Mouse (Mus musculus): ENCODE results near the gene Vamp9. TPM values are rescaled to one million over a fixed set of nuclear protein-coding genes. Genes with fewer than 3 reads are reported as not detected.

Vamp9 gene
- total and polyA plus RNA-seq, 3 experiments, result not detected

DNA sequence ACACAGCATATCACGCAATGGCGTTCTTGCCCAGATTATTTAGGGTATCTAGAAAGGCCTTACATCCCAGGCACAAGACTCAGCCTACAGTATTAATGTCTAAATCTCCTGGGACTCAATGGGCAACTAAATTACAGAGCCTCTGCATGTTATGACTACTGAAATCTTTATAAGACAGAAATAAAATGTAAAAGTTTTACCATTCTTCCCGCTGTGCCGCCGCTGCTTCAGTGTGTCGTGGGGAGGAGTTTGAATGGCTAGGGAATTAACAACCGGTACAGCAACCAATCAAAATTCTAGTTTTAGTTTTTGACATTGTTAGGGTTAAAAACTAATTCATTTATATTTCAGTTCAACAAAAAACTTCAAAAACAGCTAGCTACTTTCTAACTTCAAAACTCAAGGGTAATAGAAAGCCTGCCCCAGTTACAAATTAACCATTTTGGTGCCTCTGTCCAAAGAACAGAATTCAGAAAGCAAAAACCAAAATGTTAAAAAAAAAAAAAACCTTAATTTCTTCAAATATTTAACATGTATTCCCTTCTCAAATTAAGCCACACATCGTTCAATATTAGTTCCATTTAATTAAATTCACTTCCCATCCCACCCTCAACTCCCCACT, 70.4 kb downstream of the Vamp9 start:
- DNase-seq (ENCODE audit: low spot score) (peak; percentile 14), ATAC-seq (ENCODE audit: extremely low read depth, insufficient number of reproducible peaks, low FRiP score, poor library complexity, severe bottlenecking) (no peak)
- no peak for TF ChIP-seq GATA1 (IDR thresholded peaks at IDR 0.05; ENCODE audit: borderline replicate concordance, low read length)
- no peak for TF ChIP-seq TAL1 (conservative IDR thresholded peaks at IDR 0.05; ENCODE audit: low read depth, low read length)
- no peak for TF ChIP-seq POLR2AphosphoS5 (IDR thresholded peaks at IDR 0.05; ENCODE audit: insufficient replicate concordance, low read depth, low read length)
- TF ChIP-seq GATA2 (IDR thresholded peaks at IDR 0.05; ENCODE audit: borderline replicate concordance, low read depth, low read length), result no peak
- no peak for TF ChIP-seq CTCF (IDR thresholded peaks at IDR 0.05; ENCODE audit: low read depth, low read length)
- Histone ChIP-seq H3K4me1 (ENCODE audit: insufficient read depth, low read depth, low read length) (peaks cover 32% of the 10 kb centered on the region), H3K36me3 (replicated peaks) (peaks cover 31% of the 10 kb centered on the region), H3K9me3 (replicated peaks) (no peaks in the 10 kb centered on the region), H3K4me3 (ENCODE audit: low read depth, low read length) (peak overlapping the region; percentile 89), H3K27me3 (ENCODE audit: insufficient read depth, low read length) (no peaks in the 10 kb centered on the region)

DNA sequence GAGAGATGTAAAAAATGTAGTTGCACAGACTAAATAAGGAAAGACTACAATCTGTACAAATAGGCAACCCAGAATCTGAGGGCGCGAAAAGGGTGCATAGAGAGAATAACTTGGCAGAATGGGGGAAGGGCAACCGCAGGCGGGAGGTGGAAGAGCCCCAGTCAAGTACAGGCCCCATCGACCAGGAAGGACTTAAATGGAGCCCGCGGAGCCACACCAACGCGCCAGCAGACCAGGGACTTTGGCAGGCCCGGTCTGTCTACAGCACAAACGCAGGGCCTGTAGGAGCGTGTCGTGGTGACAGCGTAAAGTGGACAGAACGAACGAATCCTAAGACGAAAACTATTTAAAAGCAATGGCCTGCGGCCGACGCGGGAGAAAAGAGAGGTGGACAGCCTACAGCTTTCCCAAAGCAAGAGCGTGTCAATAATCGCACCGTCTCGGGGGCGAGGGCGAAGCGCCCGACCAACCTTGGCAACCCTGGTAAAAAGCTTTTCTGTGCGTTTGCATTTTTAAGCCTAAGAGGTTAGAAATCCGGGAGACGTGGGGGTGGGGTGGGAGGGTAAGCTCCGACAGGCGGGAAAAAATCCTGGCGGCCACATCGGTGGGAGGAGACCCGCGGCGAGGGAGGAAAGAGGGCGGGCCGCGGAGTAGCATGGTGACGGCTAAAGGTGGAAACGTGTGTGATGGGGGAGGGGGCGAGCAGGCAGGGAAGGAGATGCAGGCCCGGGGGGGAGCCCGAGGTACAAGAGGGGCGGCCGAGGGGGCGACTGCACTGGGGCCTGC, 71.7 kb downstream of the Vamp9 start:
- Histone ChIP-seq H3K36me3 (replicated peaks) (peaks cover 32% of the 10 kb centered on the region), H3K4me3 (ENCODE audit: low read depth, low read length) (peak overlapping the region; percentile 89), H3K9me3 (replicated peaks) (no peaks in the 10 kb centered on the region), H3K4me1 (ENCODE audit: insufficient read depth, low read depth, low read length) (peaks cover 36% of the 10 kb centered on the region), H3K27me3 (ENCODE audit: insufficient read depth, low read length) (no peaks in the 10 kb centered on the region)
- peak; percentile 54 for ATAC-seq (ENCODE audit: extremely low read depth, insufficient number of reproducible peaks, low FRiP score, poor library complexity, severe bottlenecking)
- TF ChIP-seq GATA1 (IDR thresholded peaks at IDR 0.05; ENCODE audit: borderline replicate concordance, low read length) (no peak), POLR2AphosphoS5 (IDR thresholded peaks at IDR 0.05; ENCODE audit: insufficient replicate concordance, low read depth, low read length) (no peak), GATA2 (IDR thresholded peaks at IDR 0.05; ENCODE audit: borderline replicate concordance, low read depth, low read length) (no peak), CTCF (IDR thresholded peaks at IDR 0.05; ENCODE audit: low read depth, low read length) (no peak), TAL1 (conservative IDR thresholded peaks at IDR 0.05; ENCODE audit: low read depth, low read length) (no peak)
- DNase-seq (ENCODE audit: low spot score), result peak; percentile 77

DNA sequence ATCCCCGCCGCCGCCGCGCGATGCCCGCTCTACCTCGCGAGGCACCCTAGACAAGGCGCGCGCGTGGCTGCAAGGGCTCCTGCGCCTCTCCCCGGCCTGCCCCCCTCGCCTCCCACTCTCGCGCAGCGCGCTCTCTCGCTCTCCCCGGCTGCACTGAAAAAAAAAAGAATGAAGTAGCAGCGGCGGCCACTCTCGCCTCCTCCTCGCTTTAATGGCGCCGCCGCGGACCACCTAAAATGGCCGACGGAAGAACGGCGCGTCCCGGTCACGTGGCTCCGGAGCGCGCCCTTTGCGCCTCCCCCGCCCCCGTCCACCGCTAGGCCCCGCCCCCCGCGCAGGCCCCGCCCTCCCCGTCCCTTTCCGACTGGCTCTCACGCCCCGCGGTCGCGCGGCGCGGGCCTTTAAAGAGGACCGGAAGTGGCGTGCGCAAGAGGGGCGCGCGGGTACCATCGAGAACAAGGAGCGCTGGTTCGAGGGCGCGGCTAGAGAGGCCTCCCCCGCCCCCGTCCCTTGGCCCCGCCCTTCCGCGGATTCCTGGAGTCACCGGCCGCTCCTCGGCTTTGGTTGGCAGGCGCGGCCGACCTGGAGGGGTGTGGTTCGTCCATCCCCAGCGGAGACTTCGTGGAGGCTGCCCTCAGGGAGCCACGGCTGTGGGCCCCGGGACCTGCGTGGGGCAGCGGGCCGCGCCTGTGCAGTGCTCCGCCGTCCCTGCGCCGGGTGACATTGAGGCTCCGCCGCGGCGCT, 72.8 kb downstream of the Vamp9 start, which contains the start of the genes Hnrnpd and 4930524J08Rik:
Hnrnpd (minus strand) TSS at position 240 of the 744 bp plus-strand sequence.
4930524J08Rik (plus strand) TSS at position 363 of the 744 bp plus-strand sequence.
- DNase-seq (ENCODE audit: low spot score) (peak; percentile 88), ATAC-seq (ENCODE audit: extremely low read depth, insufficient number of reproducible peaks, low FRiP score, poor library complexity, severe bottlenecking) (peak; percentile 76)
- H3K27me3 ChIP-seq (ENCODE audit: insufficient read depth, low read length), result no peaks in the 10 kb centered on the region
- peaks cover 22% of the 10 kb centered on the region for H3K36me3 ChIP-seq (replicated peaks)
- peaks cover 30% of the 10 kb centered on the region for H3K4me1 ChIP-seq (ENCODE audit: insufficient read depth, low read depth, low read length)
- no peaks in the 10 kb centered on the region for H3K9me3 ChIP-seq (replicated peaks)
- peak within 1 kb of the TSS; percentile 89 for H3K4me3 ChIP-seq (ENCODE audit: low read depth, low read length)
- TF ChIP-seq POLR2AphosphoS5 (IDR thresholded peaks at IDR 0.05; ENCODE audit: insufficient replicate concordance, low read depth, low read length) (no peak), TAL1 (conservative IDR thresholded peaks at IDR 0.05; ENCODE audit: low read depth, low read length) (no peak), GATA1 (IDR thresholded peaks at IDR 0.05; ENCODE audit: borderline replicate concordance, low read length) (no peak), CTCF (IDR thresholded peaks at IDR 0.05; ENCODE audit: low read depth, low read length) (no peak), GATA2 (IDR thresholded peaks at IDR 0.05; ENCODE audit: borderline replicate concordance, low read depth, low read length) (no peak)

DNA sequence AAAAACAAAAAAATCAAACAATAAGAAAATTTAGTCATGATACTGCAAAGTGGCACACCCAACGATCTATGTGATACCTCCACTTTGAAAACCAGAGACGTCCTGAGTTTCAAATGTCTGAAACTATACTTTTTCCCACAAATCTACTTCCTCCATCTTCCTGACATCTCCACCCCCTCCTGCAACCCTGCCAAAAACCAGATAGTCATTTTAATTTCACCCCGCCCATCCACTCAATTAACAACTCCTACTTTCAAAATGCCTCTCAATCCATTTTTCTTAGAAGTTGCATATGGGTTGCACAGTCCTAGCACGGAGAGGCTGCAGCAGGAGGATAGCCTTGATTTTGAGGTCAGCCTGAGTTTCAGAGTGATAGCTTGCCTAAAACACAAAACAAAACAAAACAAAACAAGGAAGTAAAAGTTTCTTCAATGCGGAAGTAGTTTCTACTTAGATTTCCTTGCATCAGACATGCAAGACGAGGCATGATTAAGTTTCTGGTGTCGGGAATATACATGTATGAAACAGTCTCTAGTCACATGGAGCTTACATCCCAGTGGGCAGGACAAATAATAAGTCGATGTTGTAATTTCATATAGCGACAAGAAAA, 77.5 kb downstream of the Vamp9 start:
- Histone ChIP-seq H3K9me3 (replicated peaks) (peaks cover 5% of the 10 kb centered on the region), H3K36me3 (replicated peaks) (peaks cover 5% of the 10 kb centered on the region), H3K27me3 (ENCODE audit: insufficient read depth, low read length) (no peaks in the 10 kb centered on the region), H3K4me3 (ENCODE audit: low read depth, low read length) (no peak overlapping the region), H3K4me1 (ENCODE audit: insufficient read depth, low read depth, low read length) (peaks cover 18% of the 10 kb centered on the region)
- no peak for TF ChIP-seq GATA1 (IDR thresholded peaks at IDR 0.05; ENCODE audit: borderline replicate concordance, low read length)
- no peak for TF ChIP-seq GATA2 (IDR thresholded peaks at IDR 0.05; ENCODE audit: borderline replicate concordance, low read depth, low read length)
- TF ChIP-seq TAL1 (conservative IDR thresholded peaks at IDR 0.05; ENCODE audit: low read depth, low read length), result no peak
- TF ChIP-seq POLR2AphosphoS5 (IDR thresholded peaks at IDR 0.05; ENCODE audit: insufficient replicate concordance, low read depth, low read length), result no peak
- TF ChIP-seq CTCF (IDR thresholded peaks at IDR 0.05; ENCODE audit: low read depth, low read length), result no peak
- ATAC-seq (ENCODE audit: extremely low read depth, insufficient number of reproducible peaks, low FRiP score, poor library complexity, severe bottlenecking) (no peak), DNase-seq (ENCODE audit: low spot score) (no peak)

DNA sequence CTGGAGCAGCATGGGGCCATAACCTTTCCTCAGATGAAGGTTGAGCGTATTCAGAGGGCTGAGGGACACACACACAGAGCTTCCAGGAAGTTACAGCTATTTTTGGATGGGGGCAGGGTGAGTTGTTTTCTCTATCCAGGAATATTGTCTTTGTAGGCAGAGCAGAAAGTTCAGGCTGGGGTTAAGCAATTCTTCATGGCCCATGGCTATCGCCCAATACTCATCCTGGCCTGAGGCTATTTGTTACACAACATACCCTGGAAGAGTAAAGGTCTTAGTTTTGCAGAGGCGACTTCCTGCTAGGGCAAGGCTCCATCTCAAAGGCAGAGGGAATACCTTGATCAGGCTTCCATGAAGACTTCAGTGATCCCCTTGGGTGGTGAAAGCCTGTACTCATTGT, 88.1 kb downstream of the Vamp9 start:
- no peak overlapping the region for H3K4me3 ChIP-seq (ENCODE audit: low read depth, low read length)
- DNase-seq (ENCODE audit: low spot score) (no peak), ATAC-seq (ENCODE audit: extremely low read depth, insufficient number of reproducible peaks, low FRiP score, poor library complexity, severe bottlenecking) (no peak)
- H3K4me1 ChIP-seq (ENCODE audit: insufficient read depth, low read depth, low read length), result no peaks in the 10 kb centered on the region
- H3K27me3 ChIP-seq (ENCODE audit: insufficient read depth, low read length), result peaks cover 8% of the 10 kb centered on the region; the same call in 1 of the 2 replicates
- H3K36me3 ChIP-seq (replicated peaks), result no peaks in the 10 kb centered on the region
- H3K9me3 ChIP-seq (replicated peaks), result no peaks in the 10 kb centered on the region
- TF ChIP-seq GATA2 (IDR thresholded peaks at IDR 0.05; ENCODE audit: borderline replicate concordance, low read depth, low read length), result no peak
- TF ChIP-seq TAL1 (conservative IDR thresholded peaks at IDR 0.05; ENCODE audit: low read depth, low read length), result no peak
- no peak for TF ChIP-seq GATA1 (IDR thresholded peaks at IDR 0.05; ENCODE audit: borderline replicate concordance, low read length)
- no peak for TF ChIP-seq CTCF (IDR thresholded peaks at IDR 0.05; ENCODE audit: low read depth, low read length)
- TF ChIP-seq POLR2AphosphoS5 (IDR thresholded peaks at IDR 0.05; ENCODE audit: insufficient replicate concordance, low read depth, low read length), result no peak
